Mouse (Mus musculus) neural tube, embryonic 14.5 days (tissue): ENCODE measurements around the gene Cacna1f. TPM values are rescaled to one million over a fixed set of nuclear protein-coding genes. Genes with fewer than 3 reads are reported as not detected.

Experiments
- ATAC-seq: fragments of 200-750 bp; cut with Nextera tagmentation; 2 replicates; pipeline ENCODE4 v1.8.0; 2017; ENCODE audit warnings: low read depth, mild to moderate bottlenecking, moderate TSS enrichment, moderate library complexity
- H3K27ac ChIP-seq: fragments of 300-500 bp; sonication (generic); 2 replicates; pipeline ENCODE4 v1.5.1; 2014; ENCODE audit warnings: low read depth, mild to moderate bottlenecking, control low read depth, low read length, moderate library complexity, mixed read lengths
- H3K27me3 ChIP-seq: fragments of 300-500 bp; sonication (generic); 2 replicates; pipeline ENCODE4 v1.6.1; 2014; ENCODE audit warnings: low read length; ENCODE audit not compliant: control insufficient read depth, insufficient read depth
- H3K36me3 ChIP-seq: fragments of 300-500 bp; sonication (generic); 2 replicates; pipeline ENCODE4 v1.6.1; 2014; ENCODE audit warnings: low read length, mixed read lengths; ENCODE audit not compliant: control insufficient read depth, insufficient read depth
- H3K4me1 ChIP-seq: fragments of 300-500 bp; sonication (generic); 2 replicates; pipeline ENCODE4 v1.6.1; 2014; ENCODE audit warnings: low read length; ENCODE audit not compliant: control insufficient read depth, insufficient read depth
- H3K4me2 ChIP-seq: fragments of 300-500 bp; sonication (generic); 2 replicates; pipeline ENCODE4 v1.6.1; 2014; ENCODE audit warnings: mild to moderate bottlenecking, low read depth, low read length, control low read depth
- H3K4me3 ChIP-seq: fragments of 300-500 bp; sonication (generic); 2 replicates; pipeline ENCODE4 v1.5.1; 2014; ENCODE audit warnings: low read depth, low read length, control low read depth, mixed read lengths
- H3K9ac ChIP-seq: fragments of 300-500 bp; sonication (generic); replicated peaks from 2 replicates; pipeline ENCODE4 v1.6.1; 2014; ENCODE audit warnings: low read depth, mild to moderate bottlenecking, control low read depth, low read length, mixed read lengths
- H3K9me3 ChIP-seq: fragments of 300-500 bp; sonication (generic); 2 replicates; pipeline ENCODE4 v1.6.1; 2016; ENCODE audit warnings: low read length; ENCODE audit not compliant: control insufficient read depth
- WGBS: fragments of 180-500 bp; shearing (Covaris S2); extraction: QIAGEN DNeasy Blood & Tissue Kit; methylation state at CpG from one replicate; pipeline ENCODE4 v1.1.7; 2014; 5-methylcytosine and 5-hydroxymethylcytosine counted together
- polyA plus RNA-seq: library from polyadenylated mRNA; unstranded; fragments of >200 nt; fragmentation: Nextera tagmentation; extraction: Ambion mirVana; gene quantifications from 2 replicates; pipeline ENCODE4 v1.2.1, GENCODE M21; 2014

Gene Cacna1f
- 0.12 and 0.23 TPM in 2 replicates for polyA plus RNA-seq

GRCm38 (mm10) chrX:7606783-7607182 lies at the start of gene Cacna1f:
Cacna1f (plus strand) TSS chrX:7607083.
- Histone ChIP-seq H3K4me3 (no peak within 1 kb of the TSS), H3K4me1 (peaks cover 3% of the 10 kb centered on the region; the same call in 1 of the 2 replicates), H3K27ac (no peak within 1 kb of the TSS), H3K27me3 (no peaks in the 10 kb centered on the region), H3K9ac (no peak within 1 kb of the TSS), H3K36me3 (no peaks in the 10 kb centered on the region), H3K4me2 (no peak within 1 kb of the TSS), H3K9me3 (no peaks in the 10 kb centered on the region)
- 74% methylated on average over 6 of the region's 6 CpGs for WGBS
- no peak for ATAC-seq

- WGBS: 36% methylated on average over 2 of the region's 2 CpGs
- H3K9me3 ChIP-seq: no peaks in the 10 kb centered on the region
- no peak for ATAC-seq
Measured at GRCm38 (mm10) chrX:7563076-7563475, 43.8 kb upstream of the Cacna1f start.

GRCm38 (mm10) chrX:7566352-7566751 lies 40.5 kb upstream of the Cacna1f start:
- Histone ChIP-seq H3K36me3 (no peaks in the 10 kb centered on the region), H3K9ac (no peak overlapping the region), H3K27me3 (no peaks in the 10 kb centered on the region), H3K4me3 (no peak overlapping the region), H3K4me2 (no peak overlapping the region), H3K9me3 (no peaks in the 10 kb centered on the region), H3K27ac (no peak overlapping the region), H3K4me1 (no peaks in the 10 kb centered on the region)
- WGBS: 89% methylated on average over 6 of the region's 6 CpGs
- no peak for ATAC-seq

More at GRCm38 (mm10) chrX:7563076-7563475, 43.8 kb upstream of the Cacna1f start:
- Histone ChIP-seq H3K27me3 (no peaks in the 10 kb centered on the region), H3K27ac (no peak overlapping the region), H3K36me3 (no peaks in the 10 kb centered on the region), H3K4me2 (no peak overlapping the region), H3K9ac (no peak overlapping the region), H3K4me1 (no peaks in the 10 kb centered on the region), H3K4me3 (no peak overlapping the region)

DNA sequence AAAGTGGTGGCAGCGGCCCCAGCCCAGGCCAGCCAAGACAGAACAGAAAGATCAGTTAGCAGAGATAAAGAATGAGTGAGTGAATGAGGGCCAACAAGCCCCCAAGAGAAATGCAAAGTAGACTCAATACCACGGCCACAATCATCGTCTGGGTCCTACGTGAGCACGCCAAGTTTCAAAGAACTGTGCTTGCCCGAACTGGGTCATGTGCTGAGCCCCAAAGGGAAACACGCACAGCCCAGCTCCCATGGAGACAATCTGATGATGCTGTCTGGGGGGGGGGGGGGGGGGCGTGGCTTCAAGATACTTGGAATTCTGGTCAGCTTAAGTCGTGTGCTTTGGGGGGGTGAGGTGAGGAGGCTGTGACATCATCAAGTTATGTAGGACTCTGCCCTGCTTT lies 39.4 kb upstream of the Cacna1f start:
- Histone ChIP-seq H3K9ac (no peak overlapping the region), H3K27me3 (no peaks in the 10 kb centered on the region), H3K36me3 (no peaks in the 10 kb centered on the region), H3K4me2 (no peak overlapping the region), H3K4me1 (peaks cover under 1% of the 10 kb centered on the region), H3K27ac (no peak overlapping the region), H3K9me3 (no peaks in the 10 kb centered on the region), H3K4me3 (no peak overlapping the region)
- ATAC-seq: no peak
- 85% methylated on average over 7 of the region's 9 CpGs for WGBS

- WGBS: 68% methylated on average over 7 of the region's 7 CpGs
- Histone ChIP-seq H3K9me3 (no peaks in the 10 kb centered on the region), H3K4me3 (no peak overlapping the region)
Measured at GRCm38 (mm10) chrX:7570481-7571175, 36.3 kb upstream of the Cacna1f start.

GRCm38 (mm10) chrX:7571565-7572136 lies 35.2 kb upstream of the Cacna1f start:
- Histone ChIP-seq H3K4me1 (peaks cover 8% of the 10 kb centered on the region), H3K9ac (no peak overlapping the region), H3K4me2 (no peak overlapping the region), H3K27me3 (no peaks in the 10 kb centered on the region), H3K36me3 (no peaks in the 10 kb centered on the region), H3K9me3 (no peaks in the 10 kb centered on the region), H3K27ac (no peak overlapping the region), H3K4me3 (no peak overlapping the region)
- WGBS: 83% methylated on average over 9 of the region's 9 CpGs
- no peak for ATAC-seq

More at GRCm38 (mm10) chrX:7570481-7571175, 36.3 kb upstream of the Cacna1f start:
- Histone ChIP-seq H3K36me3 (no peaks in the 10 kb centered on the region), H3K4me1 (peaks cover 8% of the 10 kb centered on the region), H3K27ac (no peak overlapping the region), H3K9ac (no peak overlapping the region), H3K4me2 (no peak overlapping the region), H3K27me3 (no peaks in the 10 kb centered on the region)
- no peak for ATAC-seq

GRCm38 (mm10) chrX:7572466-7572865 lies 34.4 kb upstream of the Cacna1f start:
- Histone ChIP-seq H3K36me3 (no peaks in the 10 kb centered on the region), H3K9ac (no peak overlapping the region), H3K4me2 (peak overlapping the region; percentile 56; the same call in 1 of the 2 replicates), H3K4me3 (no peak overlapping the region), H3K27me3 (no peaks in the 10 kb centered on the region), H3K9me3 (no peaks in the 10 kb centered on the region), H3K4me1 (peaks cover 8% of the 10 kb centered on the region), H3K27ac (no peak overlapping the region)
- WGBS: 90% methylated on average over 10 of the region's 10 CpGs
- no peak for ATAC-seq

GRCm38 (mm10) chrX:7573176-7574086 lies 33.5 kb upstream of the Cacna1f start, which contains the start of gene Foxp3:
Foxp3 (plus strand) TSS chrX:7573644.
- no peaks in the 10 kb centered on the region for H3K36me3 ChIP-seq
- peaks cover 8% of the 10 kb centered on the region for H3K4me1 ChIP-seq
- H3K4me2 ChIP-seq: peak within 1 kb of the TSS; percentile 56
- H3K27ac ChIP-seq: peak within 1 kb of the TSS; percentile 93
- peak; percentile 72 for ATAC-seq
- no peaks in the 10 kb centered on the region for H3K27me3 ChIP-seq
- peak within 1 kb of the TSS; percentile 44 for H3K4me3 ChIP-seq
- H3K9me3 ChIP-seq: no peaks in the 10 kb centered on the region
- H3K9ac ChIP-seq: peak within 1 kb of the TSS; percentile 71
- 28% methylated on average over 48 of the region's 72 CpGs for WGBS
